Mouse (Mus musculus) lung, postnatal 0 days (tissue): ENCODE measurements around the gene Lsm14a. TPM values are rescaled to one million over a fixed set of nuclear protein-coding genes. Genes with fewer than 3 reads are reported as not detected.

Source experiments
- ATAC-seq: fragments of 200-750 bp; cut with Nextera tagmentation; 2 replicates; pipeline ENCODE4 v1.8.0; 2017; ENCODE audit warnings: moderate library complexity
- DNase-seq: peaks from one replicate; pipeline ENCODE4 v3.0.0-alpha.2; 2016; ENCODE audit warnings: low spot score
- H3K27ac ChIP-seq: fragments of 300-500 bp; sonication (generic); 2 replicates; pipeline ENCODE4 v1.5.1; 2014; ENCODE audit warnings: antibody characterized with exemption, mild to moderate bottlenecking, low read length, mixed read lengths
- H3K27me3 ChIP-seq: fragments of 300-500 bp; sonication (generic); replicated peaks from 2 replicates; pipeline ENCODE4 v1.6.1; 2014; ENCODE audit warnings: low read length, mixed read lengths; ENCODE audit not compliant: insufficient read depth
- H3K36me3 ChIP-seq: fragments of 300-500 bp; sonication (generic); 2 replicates; pipeline ENCODE4 v1.6.1; 2014; ENCODE audit warnings: low read length, mixed read lengths; ENCODE audit not compliant: insufficient read depth
- H3K4me1 ChIP-seq: fragments of 300-500 bp; sonication (generic); 2 replicates; pipeline ENCODE4 v1.6.1; 2014; ENCODE audit warnings: antibody characterized with exemption, low read depth, low read length, mixed read lengths; ENCODE audit not compliant: insufficient read depth
- H3K4me2 ChIP-seq: fragments of 300-500 bp; sonication (generic); replicated peaks from 2 replicates; pipeline ENCODE4 v1.6.1; 2014; ENCODE audit warnings: low read depth, mild to moderate bottlenecking, low read length, moderate library complexity, mixed read lengths
- H3K4me3 ChIP-seq: fragments of 300-500 bp; sonication (generic); 2 replicates; pipeline ENCODE4 v1.5.1; 2014; ENCODE audit warnings: low read depth, low read length
- H3K9ac ChIP-seq: fragments of 300-500 bp; sonication (generic); replicated peaks from 2 replicates; pipeline ENCODE4 v1.6.1; 2014; ENCODE audit warnings: low read depth, mild to moderate bottlenecking
- H3K9me3 ChIP-seq: fragments of 300-500 bp; sonication (generic); 2 replicates; pipeline ENCODE4 v1.6.1; 2016; ENCODE audit warnings: low read length, mixed read lengths
- CTCF ChIP-seq: IDR thresholded peaks from 2 replicates; pipeline ENCODE4 v1.5.1; 2016; ENCODE audit warnings: antibody characterized with exemption, mild to moderate bottlenecking
- EP300 ChIP-seq: IDR thresholded peaks from 2 replicates; pipeline ENCODE4 v1.6.1; 2016; ENCODE audit warnings: antibody characterized with exemption, mild to moderate bottlenecking, control low read depth
- WGBS: fragments of 180-500 bp; shearing (Covaris S2); extraction: QIAGEN DNeasy Blood & Tissue Kit; methylation state at CpG from one replicate; pipeline ENCODE4 v1.1.7; 2014; 5-methylcytosine and 5-hydroxymethylcytosine counted together
- polyA plus RNA-seq: library from polyadenylated mRNA; unstranded; fragments of >200 nt; fragmentation: Nextera tagmentation; extraction: Ambion mirVana; gene quantifications from 2 replicates; pipeline ENCODE4 v1.2.1, GENCODE M21; 2015

The Lsm14a gene
- polyA plus RNA-seq, 1 experiment from 2014 or later = 76.1 TPM

GRCm38 (mm10) chr7:34382803-34383202 is 10.3 kb downstream of the Lsm14a start:
- Histone ChIP-seq H3K4me1 (peaks cover 14% of the 10 kb centered on the region; the same call in 1 of the 2 replicates), H3K9ac (no peak overlapping the region), H3K27me3 (no peaks in the 10 kb centered on the region), H3K4me2 (no peak overlapping the region), H3K4me3 (no peak overlapping the region), H3K27ac (no peak overlapping the region), H3K36me3 (no peaks in the 10 kb centered on the region), H3K9me3 (no peaks in the 10 kb centered on the region)
- DNase-seq = no peak
- no peak for TF ChIP-seq EP300
- TF ChIP-seq CTCF = no peak
- no peak for ATAC-seq
- 50% methylated on average over 1 of the region's 1 CpGs for WGBS

GRCm38 (mm10) chr7:34381733-34382132 is 11.4 kb downstream of the Lsm14a start:
- ATAC-seq = no peak
- no peak overlapping the region for H3K9ac ChIP-seq
- H3K27me3 ChIP-seq = no peaks in the 10 kb centered on the region
- WGBS = 74% methylated on average over 5 of the region's 5 CpGs
- H3K4me1 ChIP-seq = peaks cover 7% of the 10 kb centered on the region; the same call in 1 of the 2 replicates
- TF ChIP-seq CTCF (no peak), EP300 (no peak)
- no peak overlapping the region for H3K27ac ChIP-seq
- DNase-seq = no peak
- no peaks in the 10 kb centered on the region for H3K36me3 ChIP-seq
- H3K9me3 ChIP-seq = no peaks in the 10 kb centered on the region
- no peak overlapping the region for H3K4me3 ChIP-seq
- H3K4me2 ChIP-seq = no peak overlapping the region

GRCm38 (mm10) chr7:34380311-34380710 is 12.8 kb downstream of the Lsm14a start:
- DNase-seq = no peak
- ATAC-seq = no peak
- no peaks in the 10 kb centered on the region for H3K27me3 ChIP-seq
- H3K4me1 ChIP-seq = peaks cover 5% of the 10 kb centered on the region; the same call in 1 of the 2 replicates
- no peak overlapping the region for H3K4me3 ChIP-seq
- no peaks in the 10 kb centered on the region for H3K9me3 ChIP-seq
- H3K36me3 ChIP-seq = no peaks in the 10 kb centered on the region
- WGBS = 83% methylated on average over 3 of the region's 3 CpGs
- no peak overlapping the region for H3K9ac ChIP-seq
- no peak overlapping the region for H3K4me2 ChIP-seq
- TF ChIP-seq CTCF (no peak), EP300 (no peak)
- no peak overlapping the region for H3K27ac ChIP-seq

GRCm38 (mm10) chr7:34373906-34374305 is 19.2 kb downstream of the Lsm14a start:
- Histone ChIP-seq H3K4me1 (no peaks in the 10 kb centered on the region), H3K36me3 (peaks cover 7% of the 10 kb centered on the region; the same call in 1 of the 2 replicates), H3K4me2 (no peak overlapping the region), H3K27me3 (no peaks in the 10 kb centered on the region), H3K9ac (no peak overlapping the region), H3K27ac (no peak overlapping the region), H3K4me3 (no peak overlapping the region), H3K9me3 (no peaks in the 10 kb centered on the region)
- no peak for TF ChIP-seq CTCF
- TF ChIP-seq EP300 = no peak
- 90% methylated on average over 1 of the region's 1 CpGs for WGBS
- DNase-seq (no peak), ATAC-seq (no peak)

- no peaks in the 10 kb centered on the region for H3K9me3 ChIP-seq
- no peak overlapping the region for H3K9ac ChIP-seq
- no peak overlapping the region for H3K27ac ChIP-seq
- peak; percentile 73 for TF ChIP-seq CTCF
- no peak for TF ChIP-seq EP300
- no peaks in the 10 kb centered on the region for H3K27me3 ChIP-seq
- no peaks in the 10 kb centered on the region for H3K4me1 ChIP-seq
- H3K4me3 ChIP-seq = no peak overlapping the region
- WGBS = 91% methylated on average over 4 of the region's 4 CpGs
- peaks cover 33% of the 10 kb centered on the region for H3K36me3 ChIP-seq
- DNase-seq = peak; percentile 47
- H3K4me2 ChIP-seq = no peak overlapping the region
- no peak for ATAC-seq
These were observed 37.5 kb downstream of the Lsm14a start for GRCm38 (mm10) chr7:34355629-34356028.

- Histone ChIP-seq H3K9ac (no peak overlapping the region), H3K36me3 (peaks cover 52% of the 10 kb centered on the region), H3K4me2 (no peak overlapping the region), H3K9me3 (no peaks in the 10 kb centered on the region), H3K27me3 (no peaks in the 10 kb centered on the region), H3K4me3 (no peak overlapping the region), H3K27ac (no peak overlapping the region), H3K4me1 (no peaks in the 10 kb centered on the region)
- peak; percentile 18 for DNase-seq
- WGBS = 88% methylated on average over 1 of the region's 1 CpGs
- ATAC-seq = 0 out of 2 replicates have a peak, but pooled peaks have one; percentile 33
- TF ChIP-seq CTCF = peak; percentile 62
- no peak for TF ChIP-seq EP300
These were observed 41.1 kb downstream of the Lsm14a start for GRCm38 (mm10) chr7:34351997-34352396.

- WGBS = 93% methylated on average over 5 of the region's 5 CpGs
- ATAC-seq (no peak), DNase-seq (no peak)
- Histone ChIP-seq H3K4me1 (no peaks in the 10 kb centered on the region), H3K9me3 (no peaks in the 10 kb centered on the region), H3K36me3 (peaks cover 61% of the 10 kb centered on the region), H3K4me3 (no peak overlapping the region), H3K27me3 (no peaks in the 10 kb centered on the region), H3K27ac (no peak overlapping the region), H3K9ac (no peak overlapping the region), H3K4me2 (no peak overlapping the region)
- no peak for TF ChIP-seq CTCF
These were observed 42.9 kb downstream of the Lsm14a start for GRCm38 (mm10) chr7:34350166-34350565.
